Mouse (Mus musculus) frontal cortex, postnatal 10 days (tissue): ENCODE data around the gene Rsf1.

ENCODE experiments used
- DNase-seq, 2 experiments: peaks; one replicate each; pipeline ENCODE4 v3.0.0; 2022; ENCODE audit warnings: low spot score in 2 of 2, mixed read lengths in 1 of 2

Gene Rsf1

GRCm38 (mm10) chr7:97725401-97725800 lies 145.7 kb downstream of the Rsf1 start:
- no peak for DNase-seq

- DNase-seq, result no peak
These were observed 146.4 kb downstream of the Rsf1 start for GRCm38 (mm10) chr7:97726080-97726479.

GRCm38 (mm10) chr7:97726778-97727177 lies 147.1 kb downstream of the Rsf1 start:
- no peak for DNase-seq

GRCm38 (mm10) chr7:97728666-97729614 lies 149.3 kb downstream of the Rsf1 start:
- no peak for DNase-seq

GRCm38 (mm10) chr7:97730427-97730826 lies 150.7 kb downstream of the Rsf1 start:
- no peak for DNase-seq

GRCm38 (mm10) chr7:97733606-97734005 lies 153.9 kb downstream of the Rsf1 start:
- DNase-seq, result no peak

GRCm38 (mm10) chr7:97735021-97735420 lies 155.3 kb downstream of the Rsf1 start:
- DNase-seq, result no peak

GRCm38 (mm10) chr7:97735886-97736420 lies 156.3 kb downstream of the Rsf1 start:
- no peak for DNase-seq

GRCm38 (mm10) chr7:97737256-97737637 lies 157.6 kb downstream of the Rsf1 start:
- DNase-seq, result no peak

GRCm38 (mm10) chr7:97737638-97738456 lies 158.2 kb downstream of the Rsf1 start, which contains the start of gene Aqp11:
Aqp11 (minus strand) TSS chr7:97738289.
- DNase-seq, result peak; percentile 59 to 72

GRCm38 (mm10) chr7:97740948-97741347 lies 161.3 kb downstream of the Rsf1 start:
- no peak for DNase-seq

GRCm38 (mm10) chr7:97741756-97742291 lies 162.1 kb downstream of the Rsf1 start:
- no peak for DNase-seq
